Mouse (Mus musculus) heart, embryonic 11.5 days (tissue): ENCODE results near the gene Tmem30b. TPM values are rescaled to one million over a fixed set of nuclear protein-coding genes. Genes with fewer than 3 reads are reported as not detected.
"Not testable (repeated sequence)": the region's sequence is repeated elsewhere in the genome, so short reads cannot be mapped to it uniquely, and the experiment has no call there.

Source experiments
- ATAC-seq: fragments of 200-750 bp; cut with Nextera tagmentation; replicated peaks from 2 replicates; pipeline ENCODE4 v1.8.0; 2017; ENCODE audit warnings: moderate library complexity; ENCODE audit not compliant: insufficient number of reproducible peaks, low FRiP score, low TSS enrichment
- H3K27ac ChIP-seq: fragments of 300-500 bp; sonication (generic); 2 replicates; pipeline ENCODE4 v1.5.1; 2014; ENCODE audit warnings: mild to moderate bottlenecking, low read depth, low read length
- H3K27me3 ChIP-seq: fragments of 300-500 bp; sonication (generic); 2 replicates; pipeline ENCODE4 v1.6.1; 2014; ENCODE audit warnings: mild to moderate bottlenecking, low read length, mixed read lengths; ENCODE audit not compliant: control insufficient read depth, insufficient read depth
- H3K36me3 ChIP-seq: fragments of 300-500 bp; sonication (generic); 2 replicates; pipeline ENCODE4 v1.6.1; 2014; ENCODE audit warnings: mild to moderate bottlenecking, low read length, moderate library complexity, mixed read lengths; ENCODE audit not compliant: control insufficient read depth, insufficient read depth
- H3K4me1 ChIP-seq: fragments of 300-500 bp; sonication (generic); 2 replicates; pipeline ENCODE4 v1.6.1; 2014; ENCODE audit warnings: low read length; ENCODE audit not compliant: control insufficient read depth, insufficient read depth
- H3K4me2 ChIP-seq: fragments of 300-500 bp; sonication (generic); 2 replicates; pipeline ENCODE4 v1.6.1; 2014; ENCODE audit warnings: mild to moderate bottlenecking, moderate library complexity
- H3K4me3 ChIP-seq: fragments of 300-500 bp; sonication (generic); 2 replicates; pipeline ENCODE4 v1.5.1; 2014; ENCODE audit warnings: low read depth, low read length
- H3K9ac ChIP-seq: fragments of 300-500 bp; sonication (generic); 2 replicates; pipeline ENCODE4 v1.6.1; 2014; ENCODE audit warnings: mild to moderate bottlenecking, low read depth, low read length, moderate library complexity
- H3K9me3 ChIP-seq: fragments of 300-500 bp; sonication (generic); replicated peaks from 2 replicates; pipeline ENCODE4 v1.6.1; 2016; ENCODE audit warnings: low read length; ENCODE audit not compliant: control insufficient read depth
- WGBS: fragments of 180-500 bp; shearing (Covaris S2); extraction: QIAGEN DNeasy Blood & Tissue Kit; methylation state at CpG from one replicate; pipeline ENCODE4 v1.1.7; 2014; ENCODE audit not compliant: insufficient replicate concordance; 5-methylcytosine and 5-hydroxymethylcytosine counted together
- polyA plus RNA-seq: library from polyadenylated mRNA; unstranded; fragments of >200 nt; fragmentation: Nextera tagmentation; extraction: Ambion mirVana; gene quantifications from 2 replicates; pipeline ENCODE4 v1.2.1, GENCODE M21; 2014

The Tmem30b gene
- polyA plus RNA-seq, 1 experiment from 2014 or later: 0.30 TPM

GRCm38 (mm10) chr12:73531889-73532479 is 14.2 kb downstream of the Tmem30b start:
- H3K9me3 ChIP-seq: no peaks in the 10 kb centered on the region
- no peak overlapping the region for H3K4me2 ChIP-seq
- WGBS: 64% methylated on average over 11 of the region's 11 CpGs
- no peak for ATAC-seq
- no peaks in the 10 kb centered on the region for H3K4me1 ChIP-seq
- no peak overlapping the region for H3K9ac ChIP-seq
- H3K4me3 ChIP-seq: no peak overlapping the region
- H3K27me3 ChIP-seq: no peaks in the 10 kb centered on the region
- H3K27ac ChIP-seq: no peak overlapping the region
- H3K36me3 ChIP-seq: no peaks in the 10 kb centered on the region

DNA sequence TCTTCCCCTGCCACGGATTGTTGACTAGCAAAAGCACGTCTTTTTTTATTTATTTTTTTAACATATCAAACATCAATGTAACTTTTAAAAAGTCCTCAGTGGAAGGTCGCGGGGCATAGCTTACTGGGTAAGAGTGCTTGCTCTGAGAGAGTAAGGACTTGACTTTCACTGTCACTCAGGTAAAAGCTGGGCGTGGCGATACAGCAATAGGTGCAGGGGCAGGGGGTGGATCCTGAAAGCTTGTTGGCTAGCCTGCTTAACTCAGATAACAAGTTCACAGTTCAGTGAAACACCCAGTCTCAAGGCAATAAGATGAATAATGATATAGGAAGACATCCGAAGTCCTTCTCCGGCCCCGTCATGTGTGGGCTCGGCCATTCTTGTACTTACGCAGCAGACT is 16.6 kb downstream of the Tmem30b start:
- Histone ChIP-seq H3K4me3 (no peak overlapping the region), H3K9me3 (no peaks in the 10 kb centered on the region), H3K9ac (no peak overlapping the region), H3K27ac (no peak overlapping the region), H3K36me3 (no peaks in the 10 kb centered on the region), H3K27me3 (no peaks in the 10 kb centered on the region), H3K4me2 (no peak overlapping the region), H3K4me1 (no peaks in the 10 kb centered on the region)
- WGBS: 73% methylated on average over 11 of the region's 11 CpGs
- no peak for ATAC-seq

- Histone ChIP-seq H3K36me3 (no peaks in the 10 kb centered on the region), H3K4me2 (no peak overlapping the region), H3K4me1 (no peaks in the 10 kb centered on the region), H3K27me3 (no peaks in the 10 kb centered on the region), H3K27ac (no peak overlapping the region), H3K9ac (no peak overlapping the region), H3K4me3 (no peak overlapping the region), H3K9me3 (no peaks in the 10 kb centered on the region)
- ATAC-seq: no peak
- WGBS: 41% methylated on average over 9 of the region's 9 CpGs
These were observed 17.1 kb downstream of the Tmem30b start for GRCm38 (mm10) chr12:73529131-73529530.

- H3K36me3 ChIP-seq, H3K27ac ChIP-seq, H3K4me2 ChIP-seq, ATAC-seq, H3K9ac ChIP-seq, H3K4me3 ChIP-seq, H3K4me1 ChIP-seq, H3K27me3 ChIP-seq, H3K9me3 ChIP-seq: not testable (repeated sequence)
- WGBS: 93% methylated on average over 1 of the region's 1 CpGs
These were observed 18.1 kb downstream of the Tmem30b start for GRCm38 (mm10) chr12:73528142-73528541.

GRCm38 (mm10) chr12:73525254-73525885 is 20.8 kb downstream of the Tmem30b start:
- Histone ChIP-seq H3K9me3 (no peaks in the 10 kb centered on the region), H3K4me3 (no peak overlapping the region), H3K9ac (no peak overlapping the region), H3K4me2 (no peak overlapping the region), H3K36me3 (no peaks in the 10 kb centered on the region), H3K27ac (no peak overlapping the region), H3K4me1 (peaks cover 3% of the 10 kb centered on the region; the same call in 1 of the 2 replicates), H3K27me3 (no peaks in the 10 kb centered on the region)
- 56% methylated on average over 8 of the region's 8 CpGs for WGBS
- no peak for ATAC-seq

DNA sequence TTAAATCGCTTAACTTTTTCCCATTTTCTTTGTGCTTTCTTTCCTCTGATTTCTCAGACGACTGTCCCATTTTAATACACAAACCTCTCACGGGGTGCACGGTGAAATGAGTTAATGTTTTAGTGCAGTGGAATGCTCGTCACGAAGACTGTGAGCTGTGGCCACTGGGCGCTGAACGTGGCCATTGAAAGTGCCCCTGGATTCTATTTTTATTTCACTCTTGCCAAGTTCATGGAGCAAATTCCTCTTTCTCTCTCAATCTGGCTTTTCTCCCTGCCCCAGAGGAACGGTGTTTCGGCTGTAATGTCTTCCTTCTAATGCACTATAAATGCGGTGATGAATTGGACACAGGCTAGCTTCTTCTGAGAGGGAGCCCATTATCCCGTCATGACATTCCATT is 23.1 kb downstream of the Tmem30b start:
- H3K9ac ChIP-seq: no peak overlapping the region
- 70% methylated on average over 12 of the region's 12 CpGs for WGBS
- H3K36me3 ChIP-seq: no peaks in the 10 kb centered on the region
- ATAC-seq: no peak
- no peak overlapping the region for H3K4me2 ChIP-seq
- H3K4me3 ChIP-seq: no peak overlapping the region
- no peaks in the 10 kb centered on the region for H3K27me3 ChIP-seq
- peaks cover 3% of the 10 kb centered on the region; the same call in 1 of the 2 replicates for H3K4me1 ChIP-seq
- H3K27ac ChIP-seq: no peak overlapping the region
- no peaks in the 10 kb centered on the region for H3K9me3 ChIP-seq

DNA sequence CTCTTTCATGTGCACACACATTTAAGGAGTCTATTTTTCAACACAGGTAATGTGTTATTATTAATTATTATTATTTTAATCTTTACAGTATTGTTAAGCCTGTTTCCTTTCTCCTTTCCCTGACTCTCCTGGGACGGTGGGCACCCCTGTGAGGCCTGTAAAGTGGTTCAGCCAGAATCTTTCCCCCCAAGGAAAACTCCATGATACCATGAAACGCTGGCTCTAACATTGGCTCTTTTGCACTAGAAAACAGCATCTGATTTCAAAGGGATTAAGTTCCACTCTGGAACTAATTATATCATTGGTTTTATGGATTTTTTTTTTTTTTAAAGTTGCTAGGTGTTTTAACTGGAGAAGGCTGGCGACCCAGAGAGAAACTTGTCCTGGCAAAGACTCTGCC is 24.2 kb downstream of the Tmem30b start:
- no peaks in the 10 kb centered on the region for H3K36me3 ChIP-seq
- H3K4me2 ChIP-seq: no peak overlapping the region
- no peaks in the 10 kb centered on the region for H3K27me3 ChIP-seq
- H3K4me1 ChIP-seq: peaks cover 3% of the 10 kb centered on the region; the same call in 1 of the 2 replicates
- H3K4me3 ChIP-seq: no peak overlapping the region
- H3K27ac ChIP-seq: no peak overlapping the region
- no peak for ATAC-seq
- H3K9ac ChIP-seq: no peak overlapping the region
- WGBS: 65% methylated on average over 3 of the region's 3 CpGs
- H3K9me3 ChIP-seq: no peaks in the 10 kb centered on the region

GRCm38 (mm10) chr12:73521238-73521841 is 24.9 kb downstream of the Tmem30b start:
- no peak overlapping the region for H3K4me3 ChIP-seq
- 47% methylated on average over 15 of the region's 15 CpGs for WGBS
- H3K9ac ChIP-seq: no peak overlapping the region
- ATAC-seq: no peak
- peaks cover 3% of the 10 kb centered on the region; the same call in 1 of the 2 replicates for H3K4me1 ChIP-seq
- H3K27me3 ChIP-seq: no peaks in the 10 kb centered on the region
- H3K4me2 ChIP-seq: peak overlapping the region; percentile 19; the same call in 1 of the 2 replicates
- no peaks in the 10 kb centered on the region for H3K36me3 ChIP-seq
- no peaks in the 10 kb centered on the region for H3K9me3 ChIP-seq
- no peak overlapping the region for H3K27ac ChIP-seq
